Mouse (Mus musculus) macrophage (primary cell): ENCODE results near the gene Mecom. TPM values are rescaled to one million over a fixed set of nuclear protein-coding genes. Genes with fewer than 3 reads are reported as not detected.
"Not testable (repeated sequence)": the region's sequence is repeated elsewhere in the genome, so short reads cannot be mapped to it uniquely, and the experiment has no call there.

Experiments used
- H3K27ac ChIP-seq: fragments of 350-480 bp; formaldehyde crosslinking; 2 replicates; pipeline ENCODE4 v1.9.0; 2021
- H3K36me3 ChIP-seq: fragments of 350-480 bp; formaldehyde crosslinking; 2 replicates; pipeline ENCODE4 v1.9.0; 2021; ENCODE audit errors: inconsistent target
- H3K4me3 ChIP-seq: fragments of 350-480 bp; formaldehyde crosslinking; 2 replicates; pipeline ENCODE4 v1.9.0; 2021; ENCODE audit errors: inconsistent target
- H3K79me2 ChIP-seq: fragments of 350-480 bp; formaldehyde crosslinking; 2 replicates; pipeline ENCODE4 v1.9.0; 2021; ENCODE audit errors: inconsistent target
- WGBS: methylation state at CpG from one replicate; pipeline ENCODE4 v1.1.7; 2026; ENCODE audit warnings: inconsistent platforms; ENCODE audit not compliant: missing documents; 5-methylcytosine and 5-hydroxymethylcytosine counted together
- polyA plus RNA-seq: library from polyadenylated mRNA; stranded (reverse); fragments of 250-400 nt; gene quantifications from 3 replicates; pipeline ENCODE4 v1.2.4, GENCODE M21; 2018; ENCODE audit warnings: inconsistent platforms

The Mecom gene
- polyA plus RNA-seq, 1 experiment from 2014 or later: not detected

GRCm38 (mm10) chr3:30545246-30545645 lies 2.6 kb downstream of the Mecom start:
- Histone ChIP-seq H3K36me3 (no peaks in the 10 kb centered on the region), H3K79me2 (no peaks in the 10 kb centered on the region), H3K27ac (no peak overlapping the region), H3K4me3 (no peak overlapping the region)
- WGBS: 86% methylated on average over 5 of the region's 5 CpGs

DNA sequence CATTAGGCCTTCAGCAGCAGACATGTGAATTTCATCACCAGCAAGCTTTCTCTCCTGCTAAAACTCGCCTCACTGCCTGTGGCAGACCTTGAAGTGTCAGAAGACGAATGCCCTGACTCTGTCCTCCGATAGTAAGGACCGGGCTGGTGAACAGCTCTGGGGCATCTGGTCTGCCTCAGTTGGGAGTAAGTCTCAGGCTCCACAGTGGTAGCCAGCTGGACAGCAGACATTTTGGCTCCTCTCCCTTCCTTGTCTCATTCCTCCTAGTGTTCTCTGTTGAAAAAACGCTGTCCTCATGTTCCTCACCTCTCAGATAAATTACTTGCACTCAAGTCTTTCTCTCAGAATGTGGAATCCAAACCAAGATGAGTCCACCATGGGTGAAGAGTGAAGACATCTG lies 3.5 kb downstream of the Mecom start:
- no peak overlapping the region for H3K4me3 ChIP-seq
- WGBS: 84% methylated on average over 5 of the region's 5 CpGs
- H3K27ac ChIP-seq: no peak overlapping the region
- no peaks in the 10 kb centered on the region for H3K79me2 ChIP-seq
- no peaks in the 10 kb centered on the region for H3K36me3 ChIP-seq

DNA sequence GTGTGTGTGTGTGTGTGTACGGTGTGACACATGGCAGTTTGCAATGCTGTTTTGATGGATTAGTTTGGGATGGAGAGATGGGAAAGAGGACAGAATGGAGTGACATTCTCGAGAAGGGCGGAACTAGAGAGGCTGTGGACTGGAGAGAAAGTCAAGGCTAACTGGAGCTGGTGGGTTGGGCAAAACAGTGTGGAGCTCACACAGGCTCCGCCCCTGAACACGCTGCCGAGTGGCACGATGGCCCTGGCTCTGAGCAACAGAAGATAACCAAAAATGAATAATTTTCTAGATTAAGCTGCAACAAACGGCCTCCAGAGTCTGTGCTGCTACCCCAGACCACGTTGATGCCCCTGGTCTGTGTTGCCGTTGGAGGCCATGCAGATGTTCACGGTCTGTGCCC lies 12.0 kb downstream of the Mecom start:
- WGBS: 83% methylated on average over 11 of the region's 11 CpGs
- H3K36me3 ChIP-seq: no peaks in the 10 kb centered on the region
- no peak overlapping the region for H3K4me3 ChIP-seq

GRCm38 (mm10) chr3:30520751-30521150 lies 27.1 kb downstream of the Mecom start:
- 60% methylated on average over 3 of the region's 3 CpGs for WGBS
- H3K36me3 ChIP-seq, H3K79me2 ChIP-seq, H3K4me3 ChIP-seq, H3K27ac ChIP-seq: not testable (repeated sequence)

More for the DNA sequence above, 12.0 kb downstream of the Mecom start:
- Histone ChIP-seq H3K27ac (no peak overlapping the region), H3K79me2 (no peaks in the 10 kb centered on the region)

GRCm38 (mm10) chr3:30519425-30519824 lies 28.4 kb downstream of the Mecom start:
- no peaks in the 10 kb centered on the region for H3K79me2 ChIP-seq
- no peak overlapping the region for H3K27ac ChIP-seq
- no peaks in the 10 kb centered on the region for H3K36me3 ChIP-seq
- WGBS: 100% methylated on average over 1 of the region's 1 CpGs
- H3K4me3 ChIP-seq: no peak overlapping the region

DNA sequence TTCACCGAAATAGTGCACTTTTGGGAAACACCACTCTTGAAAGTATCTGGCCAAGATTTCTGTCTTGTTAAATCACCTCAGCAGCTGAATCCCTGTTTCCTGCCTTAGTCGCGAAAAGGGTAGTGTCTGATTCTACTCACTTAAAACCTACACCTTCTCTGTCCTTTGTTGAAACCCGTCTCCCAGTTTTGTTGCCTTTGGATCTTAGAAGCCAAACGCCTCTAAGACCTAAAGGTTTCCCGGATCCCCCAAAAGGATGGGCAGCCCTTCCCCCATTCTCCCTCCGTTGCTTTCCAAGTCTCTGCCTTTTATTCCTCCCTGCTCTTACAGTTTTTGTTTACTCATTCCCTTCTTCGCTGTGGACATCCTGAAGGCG lies 32.0 kb downstream of the Mecom start:
- Histone ChIP-seq H3K79me2 (no peaks in the 10 kb centered on the region), H3K27ac (no peak overlapping the region), H3K36me3 (no peaks in the 10 kb centered on the region), H3K4me3 (no peak overlapping the region)
- 44% methylated on average over 9 of the region's 9 CpGs for WGBS

GRCm38 (mm10) chr3:30514901-30515794 lies 32.7 kb downstream of the Mecom start:
- WGBS: 2% methylated on average over 60 of the region's 62 CpGs
- H3K27ac ChIP-seq: no peak overlapping the region
- H3K36me3 ChIP-seq: no peaks in the 10 kb centered on the region
- H3K79me2 ChIP-seq: no peaks in the 10 kb centered on the region
- H3K4me3 ChIP-seq: no peak overlapping the region

- no peaks in the 10 kb centered on the region for H3K36me3 ChIP-seq
- H3K27ac ChIP-seq: no peak overlapping the region
- no peak overlapping the region for H3K4me3 ChIP-seq
- H3K79me2 ChIP-seq: no peaks in the 10 kb centered on the region
- WGBS: under 1% methylated on average over 52 of the region's 52 CpGs
These were observed 33.6 kb downstream of the Mecom start for GRCm38 (mm10) chr3:30514051-30514754.

GRCm38 (mm10) chr3:30513314-30513997 lies 34.4 kb downstream of the Mecom start:
- H3K27ac ChIP-seq: no peak overlapping the region
- 15% methylated on average over 16 of the region's 16 CpGs for WGBS
- no peaks in the 10 kb centered on the region for H3K36me3 ChIP-seq
- H3K79me2 ChIP-seq: no peaks in the 10 kb centered on the region
- no peak overlapping the region for H3K4me3 ChIP-seq

DNA sequence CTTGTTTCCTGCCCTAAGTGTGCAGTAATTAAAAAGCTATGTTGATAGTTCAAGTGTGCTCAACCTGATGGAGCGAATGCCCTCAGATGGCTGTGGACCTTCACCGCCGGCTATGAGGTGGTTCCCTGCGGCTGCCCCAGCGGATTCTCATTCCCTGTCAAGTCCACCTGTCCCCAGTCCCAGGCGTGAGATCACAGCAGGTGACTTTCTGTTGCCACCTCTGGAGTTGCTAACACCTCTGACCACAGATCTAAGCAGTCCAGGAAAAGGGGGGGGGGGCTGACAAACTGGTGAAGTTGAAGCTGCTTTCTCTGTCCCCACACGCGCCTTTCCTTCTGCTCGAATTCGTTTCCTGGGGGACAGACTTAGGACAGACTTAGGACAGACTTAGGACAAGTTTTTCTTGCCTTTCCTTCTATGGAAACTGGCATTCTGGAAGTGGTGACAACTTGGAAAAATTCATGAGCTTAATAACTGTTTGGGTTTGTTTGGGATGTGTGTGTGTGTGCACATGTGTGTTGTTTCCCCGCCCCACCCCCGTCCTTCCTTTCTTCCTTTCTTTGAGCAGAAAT lies 35.3 kb downstream of the Mecom start:
- no peak overlapping the region for H3K27ac ChIP-seq
- WGBS: 16% methylated on average over 12 of the region's 12 CpGs

GRCm38 (mm10) chr3:30511796-30512195 lies 36.0 kb downstream of the Mecom start:
- Histone ChIP-seq H3K4me3 (no peak overlapping the region), H3K36me3 (no peaks in the 10 kb centered on the region), H3K27ac (no peak overlapping the region), H3K79me2 (no peaks in the 10 kb centered on the region)
- 35% methylated on average over 7 of the region's 7 CpGs for WGBS

More for the DNA sequence above, 35.3 kb downstream of the Mecom start:
- H3K4me3 ChIP-seq: no peak overlapping the region
- no peaks in the 10 kb centered on the region for H3K79me2 ChIP-seq
- no peaks in the 10 kb centered on the region for H3K36me3 ChIP-seq

DNA sequence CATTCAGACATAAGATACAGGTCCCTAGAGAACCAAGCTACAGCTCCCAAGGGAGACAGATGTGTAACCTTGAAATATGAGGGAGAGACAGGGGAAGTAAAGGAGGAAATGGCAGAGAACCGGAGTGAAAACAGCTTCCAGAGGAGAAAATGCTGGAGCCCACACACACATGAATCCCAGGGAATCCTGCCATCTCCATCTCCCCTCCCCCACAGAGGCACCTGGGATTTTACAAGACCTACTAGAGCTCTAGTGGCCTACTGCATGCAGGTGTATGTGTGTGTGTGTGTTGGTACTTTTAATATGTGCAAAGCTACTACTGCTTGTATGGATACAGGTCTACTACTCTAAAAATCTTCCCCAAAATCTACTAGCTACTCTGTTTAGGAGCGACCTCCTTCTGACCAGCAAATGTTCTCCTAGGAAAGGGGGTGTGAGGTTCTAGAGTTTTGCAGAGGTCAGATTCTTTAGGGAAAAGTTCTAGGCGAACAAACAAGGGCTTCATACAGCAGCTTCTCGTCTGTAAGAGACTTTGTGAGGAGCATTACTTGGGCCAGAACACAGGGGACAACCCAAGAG lies 36.7 kb downstream of the Mecom start:
- 76% methylated on average over 4 of the region's 4 CpGs for WGBS
- H3K4me3 ChIP-seq: no peak overlapping the region
- no peaks in the 10 kb centered on the region for H3K36me3 ChIP-seq
- H3K79me2 ChIP-seq: no peaks in the 10 kb centered on the region
- no peak overlapping the region for H3K27ac ChIP-seq

- H3K27ac ChIP-seq: no peak overlapping the region
- no peak overlapping the region for H3K4me3 ChIP-seq
- WGBS: 76% methylated on average over 7 of the region's 8 CpGs
- H3K36me3 ChIP-seq: no peaks in the 10 kb centered on the region
- no peaks in the 10 kb centered on the region for H3K79me2 ChIP-seq
These were observed 37.2 kb downstream of the Mecom start for GRCm38 (mm10) chr3:30510646-30511045.

DNA sequence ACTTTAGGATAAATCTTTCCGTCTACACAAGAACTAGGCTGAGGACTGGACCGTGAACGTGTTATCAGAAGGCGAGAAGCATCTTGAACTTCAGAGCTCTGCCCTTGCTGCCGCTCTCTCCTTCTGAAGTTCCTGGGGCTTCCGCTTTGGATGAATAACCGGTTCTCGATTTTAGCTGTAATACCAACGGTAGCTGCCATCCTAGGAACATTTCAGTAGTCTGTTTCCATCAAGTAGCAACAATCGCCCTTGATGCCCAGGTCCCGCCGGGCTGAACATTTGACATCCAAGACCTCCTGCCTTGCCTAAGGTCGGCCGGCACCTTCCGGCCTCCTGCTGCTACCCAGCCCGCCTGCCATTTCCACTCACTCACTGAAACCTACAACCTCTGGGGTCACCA lies 37.7 kb downstream of the Mecom start:
- no peaks in the 10 kb centered on the region for H3K79me2 ChIP-seq
- no peaks in the 10 kb centered on the region for H3K36me3 ChIP-seq
- H3K27ac ChIP-seq: no peak overlapping the region
- H3K4me3 ChIP-seq: no peak overlapping the region
- 5% methylated on average over 16 of the region's 16 CpGs for WGBS
